Mouse (Mus musculus): ENCODE data around the gene Pitpnm2. TPM values are rescaled to one million over a fixed set of nuclear protein-coding genes. Genes with fewer than 3 reads are reported as not detected.

Gene Pitpnm2
- polyA plus RNA-seq, 1 experiment, result 178 TPM

GRCm38 (mm10) chr5:124114276-124115025, 135.1 kb downstream of the Pitpnm2 start:
- no peak overlapping the region for H3K4me3 ChIP-seq (ENCODE audit: insufficient read depth, low read length)
- H3K27ac ChIP-seq (ENCODE audit: insufficient read depth, low read length), result no peak overlapping the region
- H3K4me1 ChIP-seq (ENCODE audit: control insufficient read depth, insufficient read depth, low read length), result no peaks in the 10 kb centered on the region; the same call in 1 of the 2 replicates
- TF ChIP-seq CTCF (IDR thresholded peaks at IDR 0.05; ENCODE audit: extremely low read depth, insufficient read depth, low read length) (no peak), POLR2A (IDR thresholded peaks at IDR 0.05; ENCODE audit: extremely low read depth, insufficient read depth, low read length) (no peak)

- TF ChIP-seq CTCF (IDR thresholded peaks at IDR 0.05; ENCODE audit: extremely low read depth, insufficient read depth, low read length) (peak; percentile 40; the same call in 1 of the 2 replicates), POLR2A (IDR thresholded peaks at IDR 0.05; ENCODE audit: extremely low read depth, insufficient read depth, low read length) (no peak)
- Histone ChIP-seq H3K27ac (ENCODE audit: insufficient read depth, low read length) (0 out of 2 replicates have a peak overlapping the region, but pooled peaks have one; percentile 33), H3K4me1 (ENCODE audit: control insufficient read depth, insufficient read depth, low read length) (no peaks in the 10 kb centered on the region; the same call in 1 of the 2 replicates), H3K4me3 (ENCODE audit: insufficient read depth, low read length) (peak overlapping the region; percentile 94)
Observed at GRCm38 (mm10) chr5:124113030-124113429, 136.5 kb downstream of the Pitpnm2 start.

- H3K4me3 ChIP-seq (ENCODE audit: insufficient read depth, low read length), result peak overlapping the region; percentile 94
- H3K27ac ChIP-seq (ENCODE audit: insufficient read depth, low read length), result peak overlapping the region; percentile 33; the same call in 1 of the 2 replicates
- no peaks in the 10 kb centered on the region; the same call in 1 of the 2 replicates for H3K4me1 ChIP-seq (ENCODE audit: control insufficient read depth, insufficient read depth, low read length)
- no peak for TF ChIP-seq CTCF (IDR thresholded peaks at IDR 0.05; ENCODE audit: extremely low read depth, insufficient read depth, low read length)
- TF ChIP-seq POLR2A (IDR thresholded peaks at IDR 0.05; ENCODE audit: extremely low read depth, insufficient read depth, low read length), result no peak
Observed at GRCm38 (mm10) chr5:124112531-124112930, 137.0 kb downstream of the Pitpnm2 start.

GRCm38 (mm10) chr5:124111742-124112497, 137.6 kb downstream of the Pitpnm2 start, which contains the start of gene Ogfod2:
Gene Ogfod2 (plus strand): TSS chr5:124112297.
- H3K4me3 ChIP-seq (ENCODE audit: insufficient read depth, low read length), result peak within 1 kb of the TSS; percentile 94
- no peaks in the 10 kb centered on the region; the same call in 1 of the 2 replicates for H3K4me1 ChIP-seq (ENCODE audit: control insufficient read depth, insufficient read depth, low read length)
- H3K27ac ChIP-seq (ENCODE audit: insufficient read depth, low read length), result peak within 1 kb of the TSS; percentile 68
- peak; percentile 50; the same call in 1 of the 2 replicates for TF ChIP-seq POLR2A (IDR thresholded peaks at IDR 0.05; ENCODE audit: extremely low read depth, insufficient read depth, low read length)
- no peak for TF ChIP-seq CTCF (IDR thresholded peaks at IDR 0.05; ENCODE audit: extremely low read depth, insufficient read depth, low read length)

- no peak for TF ChIP-seq POLR2A (IDR thresholded peaks at IDR 0.05; ENCODE audit: extremely low read depth, insufficient read depth, low read length)
- peak; percentile 61 for TF ChIP-seq CTCF (IDR thresholded peaks at IDR 0.05; ENCODE audit: extremely low read depth, insufficient read depth, low read length)
- Histone ChIP-seq H3K27ac (ENCODE audit: insufficient read depth, low read length) (no peak overlapping the region), H3K4me1 (ENCODE audit: control insufficient read depth, insufficient read depth, low read length) (no peaks in the 10 kb centered on the region; the same call in 1 of the 2 replicates), H3K4me3 (ENCODE audit: insufficient read depth, low read length) (peak overlapping the region; percentile 94)
Observed at GRCm38 (mm10) chr5:124111077-124111741, 138.4 kb downstream of the Pitpnm2 start.

GRCm38 (mm10) chr5:124103552-124103951, 146.0 kb downstream of the Pitpnm2 start:
- no peak overlapping the region for H3K4me3 ChIP-seq (ENCODE audit: insufficient read depth, low read length)
- TF ChIP-seq CTCF (IDR thresholded peaks at IDR 0.05; ENCODE audit: extremely low read depth, insufficient read depth, low read length) (no peak), POLR2A (IDR thresholded peaks at IDR 0.05; ENCODE audit: extremely low read depth, insufficient read depth, low read length) (no peak)
- no peaks in the 10 kb centered on the region for H3K4me1 ChIP-seq (ENCODE audit: control insufficient read depth, insufficient read depth, low read length)
- no peak overlapping the region for H3K27ac ChIP-seq (ENCODE audit: insufficient read depth, low read length)

GRCm38 (mm10) chr5:124103020-124103419, 146.5 kb downstream of the Pitpnm2 start:
- no peak overlapping the region for H3K4me3 ChIP-seq (ENCODE audit: insufficient read depth, low read length)
- H3K27ac ChIP-seq (ENCODE audit: insufficient read depth, low read length), result no peak overlapping the region
- H3K4me1 ChIP-seq (ENCODE audit: control insufficient read depth, insufficient read depth, low read length), result no peaks in the 10 kb centered on the region
- TF ChIP-seq POLR2A (IDR thresholded peaks at IDR 0.05; ENCODE audit: extremely low read depth, insufficient read depth, low read length) (no peak), CTCF (IDR thresholded peaks at IDR 0.05; ENCODE audit: extremely low read depth, insufficient read depth, low read length) (no peak)

- TF ChIP-seq CTCF (IDR thresholded peaks at IDR 0.05; ENCODE audit: extremely low read depth, insufficient read depth, low read length) (no peak), POLR2A (IDR thresholded peaks at IDR 0.05; ENCODE audit: extremely low read depth, insufficient read depth, low read length) (no peak)
- Histone ChIP-seq H3K4me1 (ENCODE audit: control insufficient read depth, insufficient read depth, low read length) (no peaks in the 10 kb centered on the region), H3K27ac (ENCODE audit: insufficient read depth, low read length) (no peak overlapping the region), H3K4me3 (ENCODE audit: insufficient read depth, low read length) (no peak overlapping the region)
Observed at GRCm38 (mm10) chr5:124102326-124102725, 147.2 kb downstream of the Pitpnm2 start.

Measured in cortical plate, adult 2 months (tissue).